Mouse (Mus musculus) neural tube, embryonic 12.5 days (tissue): ENCODE data around the gene Sobp. TPM values are rescaled to one million over a fixed set of nuclear protein-coding genes. Genes with fewer than 3 reads are reported as not detected.

Experiments used
- ATAC-seq: fragments of 200-750 bp; cut with Nextera tagmentation; 2 replicates; pipeline ENCODE4 v1.8.0; 2017; ENCODE audit warnings: low read depth, mild to moderate bottlenecking, moderate TSS enrichment, moderate library complexity; ENCODE audit not compliant: low FRiP score
- H3K27ac ChIP-seq: fragments of 300-500 bp; sonication (generic); 2 replicates; pipeline ENCODE4 v1.5.1; 2016
- H3K27me3 ChIP-seq: fragments of 300-500 bp; sonication (generic); replicated peaks from 2 replicates; pipeline ENCODE4 v1.6.1; 2016; ENCODE audit warnings: mild to moderate bottlenecking
- H3K36me3 ChIP-seq: fragments of 300-500 bp; sonication (generic); 2 replicates; pipeline ENCODE4 v1.6.1; 2016; ENCODE audit warnings: mild to moderate bottlenecking
- H3K4me1 ChIP-seq: fragments of 300-500 bp; sonication (generic); 2 replicates; pipeline ENCODE4 v1.6.1; 2016
- H3K4me2 ChIP-seq: fragments of 300-500 bp; sonication (generic); replicated peaks from 2 replicates; pipeline ENCODE4 v1.6.1; 2016; ENCODE audit warnings: mild to moderate bottlenecking
- H3K4me3 ChIP-seq: fragments of 300-500 bp; sonication (generic); 2 replicates; pipeline ENCODE4 v1.5.1; 2016
- H3K9ac ChIP-seq: fragments of 300-500 bp; sonication (generic); 2 replicates; pipeline ENCODE4 v1.6.1; 2016; ENCODE audit warnings: mild to moderate bottlenecking
- H3K9me3 ChIP-seq: fragments of 300-500 bp; sonication (generic); 2 replicates; pipeline ENCODE4 v1.6.1; 2016; ENCODE audit warnings: mild to moderate bottlenecking
- WGBS: fragments of 180-500 bp; shearing (Covaris S2); methylation state at CpG from one replicate; pipeline ENCODE4 v1.1.7; 2016; 5-methylcytosine and 5-hydroxymethylcytosine counted together
- polyA plus RNA-seq: library from polyadenylated mRNA; unstranded; fragments of >200 nt; fragmentation: Nextera tagmentation; extraction: Ambion mirVana; gene quantifications from 2 replicates; pipeline ENCODE4 v1.2.1, GENCODE M21; 2016

Sobp gene
- polyA plus RNA-seq, 1 experiment from 2014 or later = 6.1 TPM

- H3K4me2 ChIP-seq = no peak overlapping the region
- no peak overlapping the region for H3K9ac ChIP-seq
- no peaks in the 10 kb centered on the region for H3K36me3 ChIP-seq
- peaks cover 11% of the 10 kb centered on the region; the same call in 1 of the 2 replicates for H3K27me3 ChIP-seq
- H3K9me3 ChIP-seq = no peaks in the 10 kb centered on the region
- H3K4me1 ChIP-seq = peaks cover 23% of the 10 kb centered on the region
- WGBS = 60% methylated on average over 3 of the region's 3 CpGs
- no peak for ATAC-seq
- no peak overlapping the region for H3K4me3 ChIP-seq
- no peak overlapping the region for H3K27ac ChIP-seq
These were observed 196.0 kb downstream of the Sobp start for GRCm38 (mm10) chr10:42978346-42978745.

- Histone ChIP-seq H3K4me2 (no peak overlapping the region), H3K9ac (no peak overlapping the region), H3K36me3 (no peaks in the 10 kb centered on the region), H3K27ac (no peak overlapping the region), H3K4me3 (no peak overlapping the region), H3K4me1 (peaks cover 25% of the 10 kb centered on the region), H3K27me3 (peaks cover 11% of the 10 kb centered on the region; the same call in 1 of the 2 replicates), H3K9me3 (no peaks in the 10 kb centered on the region)
- 88% methylated on average over 6 of the region's 6 CpGs for WGBS
- no peak for ATAC-seq
These were observed 197.8 kb downstream of the Sobp start for GRCm38 (mm10) chr10:42976577-42976976.

GRCm38 (mm10) chr10:42973537-42973936, 200.8 kb downstream of the Sobp start:
- H3K36me3 ChIP-seq = no peaks in the 10 kb centered on the region
- no peak overlapping the region for H3K27ac ChIP-seq
- H3K9me3 ChIP-seq = no peaks in the 10 kb centered on the region
- no peak overlapping the region for H3K9ac ChIP-seq
- ATAC-seq = no peak
- no peak overlapping the region for H3K4me2 ChIP-seq
- 0 out of 2 replicates have a peak, but pooled peaks cover 4% of the 10 kb centered on the region for H3K27me3 ChIP-seq
- 55% methylated on average over 4 of the region's 4 CpGs for WGBS
- no peak overlapping the region for H3K4me3 ChIP-seq
- peaks cover 20% of the 10 kb centered on the region; the same call in 1 of the 2 replicates for H3K4me1 ChIP-seq

- no peak overlapping the region for H3K9ac ChIP-seq
- WGBS = 37% methylated on average over 18 of the region's 18 CpGs
- 0 out of 2 replicates have a peak, but pooled peaks cover 3% of the 10 kb centered on the region for H3K27me3 ChIP-seq
- H3K36me3 ChIP-seq = no peaks in the 10 kb centered on the region
- no peak overlapping the region for H3K4me3 ChIP-seq
- no peaks in the 10 kb centered on the region for H3K9me3 ChIP-seq
- H3K27ac ChIP-seq = no peak overlapping the region
- ATAC-seq = peak; percentile 79
- H3K4me1 ChIP-seq = peaks cover 20% of the 10 kb centered on the region; the same call in 1 of the 2 replicates
- H3K4me2 ChIP-seq = no peak overlapping the region
These were observed 201.7 kb downstream of the Sobp start for GRCm38 (mm10) chr10:42972504-42973172.

- Histone ChIP-seq H3K4me3 (no peak overlapping the region), H3K9ac (no peak overlapping the region), H3K27me3 (no peaks in the 10 kb centered on the region), H3K9me3 (no peaks in the 10 kb centered on the region), H3K36me3 (no peaks in the 10 kb centered on the region), H3K4me1 (peaks cover 12% of the 10 kb centered on the region; the same call in 1 of the 2 replicates), H3K27ac (no peak overlapping the region), H3K4me2 (no peak overlapping the region)
- WGBS = 1% methylated on average over 2 of the region's 2 CpGs
- no peak for ATAC-seq
These were observed 206.0 kb downstream of the Sobp start for GRCm38 (mm10) chr10:42968332-42968731.

GRCm38 (mm10) chr10:42963061-42963460, 211.3 kb downstream of the Sobp start:
- ATAC-seq = no peak
- Histone ChIP-seq H3K4me2 (no peak overlapping the region), H3K9ac (no peak overlapping the region), H3K9me3 (no peaks in the 10 kb centered on the region), H3K27me3 (no peaks in the 10 kb centered on the region), H3K27ac (no peak overlapping the region), H3K4me1 (peaks cover 10% of the 10 kb centered on the region), H3K36me3 (no peaks in the 10 kb centered on the region), H3K4me3 (no peak overlapping the region)
- WGBS = 97% methylated on average over 2 of the region's 2 CpGs

GRCm38 (mm10) chr10:42962655-42963054, 211.7 kb downstream of the Sobp start:
- Histone ChIP-seq H3K27ac (no peak overlapping the region), H3K4me1 (peaks cover 13% of the 10 kb centered on the region), H3K27me3 (no peaks in the 10 kb centered on the region), H3K4me2 (no peak overlapping the region), H3K9me3 (no peaks in the 10 kb centered on the region), H3K9ac (no peak overlapping the region), H3K36me3 (no peaks in the 10 kb centered on the region), H3K4me3 (no peak overlapping the region)
- ATAC-seq = no peak
- 94% methylated on average over 13 of the region's 13 CpGs for WGBS

GRCm38 (mm10) chr10:42962181-42962601, 212.1 kb downstream of the Sobp start:
- no peak overlapping the region for H3K4me3 ChIP-seq
- no peak for ATAC-seq
- H3K36me3 ChIP-seq = no peaks in the 10 kb centered on the region
- no peak overlapping the region for H3K4me2 ChIP-seq
- no peak overlapping the region for H3K9ac ChIP-seq
- 0 out of 2 replicates have a peak, but pooled peaks cover 3% of the 10 kb centered on the region for H3K27me3 ChIP-seq
- no peaks in the 10 kb centered on the region for H3K9me3 ChIP-seq
- H3K4me1 ChIP-seq = peaks cover 15% of the 10 kb centered on the region
- no peak overlapping the region for H3K27ac ChIP-seq
- WGBS = 95% methylated on average over 6 of the region's 6 CpGs

- H3K27ac ChIP-seq = no peak overlapping the region
These were observed 212.6 kb downstream of the Sobp start for GRCm38 (mm10) chr10:42961771-42962170.

GRCm38 (mm10) chr10:42958686-42959085, 215.6 kb downstream of the Sobp start:
- H3K4me3 ChIP-seq = no peak overlapping the region
- peak; percentile 31; the same call in 1 of the 2 replicates for ATAC-seq
- no peak overlapping the region for H3K9ac ChIP-seq
- H3K4me1 ChIP-seq = peaks cover 15% of the 10 kb centered on the region
- H3K27me3 ChIP-seq = 0 out of 2 replicates have a peak, but pooled peaks cover 8% of the 10 kb centered on the region
- no peaks in the 10 kb centered on the region for H3K9me3 ChIP-seq
- WGBS = 35% methylated on average over 4 of the region's 4 CpGs
- H3K27ac ChIP-seq = no peak overlapping the region
- H3K4me2 ChIP-seq = peak overlapping the region; percentile 53
- no peaks in the 10 kb centered on the region for H3K36me3 ChIP-seq

More at GRCm38 (mm10) chr10:42961771-42962170, 212.6 kb downstream of the Sobp start:
- no peak overlapping the region for H3K9ac ChIP-seq
- H3K36me3 ChIP-seq = no peaks in the 10 kb centered on the region
- no peak for ATAC-seq
- 75% methylated on average over 6 of the region's 6 CpGs for WGBS
- no peak overlapping the region for H3K4me3 ChIP-seq
- no peaks in the 10 kb centered on the region for H3K9me3 ChIP-seq
- peaks cover 15% of the 10 kb centered on the region for H3K4me1 ChIP-seq
- 0 out of 2 replicates have a peak, but pooled peaks cover 4% of the 10 kb centered on the region for H3K27me3 ChIP-seq
- no peak overlapping the region for H3K4me2 ChIP-seq

- no peaks in the 10 kb centered on the region for H3K36me3 ChIP-seq
- H3K4me2 ChIP-seq = peak overlapping the region; percentile 53
- peak overlapping the region; percentile 42; the same call in 1 of the 2 replicates for H3K9ac ChIP-seq
- peak overlapping the region; percentile 20; the same call in 1 of the 2 replicates for H3K4me3 ChIP-seq
- H3K4me1 ChIP-seq = peaks cover 15% of the 10 kb centered on the region
- WGBS = 3% methylated on average over 21 of the region's 21 CpGs
- H3K9me3 ChIP-seq = no peaks in the 10 kb centered on the region
- peak; percentile 69; the same call in 1 of the 2 replicates for ATAC-seq
- 0 out of 2 replicates have a peak, but pooled peaks cover 12% of the 10 kb centered on the region for H3K27me3 ChIP-seq
- no peak overlapping the region for H3K27ac ChIP-seq
These were observed 216.3 kb downstream of the Sobp start for GRCm38 (mm10) chr10:42957881-42958651.

GRCm38 (mm10) chr10:42955205-42955604, 219.1 kb downstream of the Sobp start:
- no peak overlapping the region for H3K4me2 ChIP-seq
- H3K4me1 ChIP-seq = peaks cover 28% of the 10 kb centered on the region
- no peak overlapping the region for H3K9ac ChIP-seq
- 0 out of 2 replicates have a peak, but pooled peaks cover 12% of the 10 kb centered on the region for H3K27me3 ChIP-seq
- no peak overlapping the region for H3K27ac ChIP-seq
- WGBS = 96% methylated on average over 3 of the region's 3 CpGs
- no peak overlapping the region for H3K4me3 ChIP-seq
- no peak for ATAC-seq
- H3K9me3 ChIP-seq = no peaks in the 10 kb centered on the region
- H3K36me3 ChIP-seq = no peaks in the 10 kb centered on the region
